Mouse (Mus musculus) kidney, adult 11 months (tissue): ENCODE measurements at regions not wholly inside any gene's neighbourhood (a gene's known extent, or its start where the extent isn't known, plus 50 kb on each side); places are given as distances from the start of the nearest gene placed in this dataset.
A peak's percentile ranks its signal among the peaks of the same experiment; 100 is the strongest.

Source experiments
- DNase-seq: peaks from one replicate; pipeline ENCODE4 v3.0.0; 2022

- no peak for DNase-seq
Observed at GRCm38 (mm10) chr8:109012655-109013054, 481.2 kb upstream of the Pmfbp1 start.

DNA sequence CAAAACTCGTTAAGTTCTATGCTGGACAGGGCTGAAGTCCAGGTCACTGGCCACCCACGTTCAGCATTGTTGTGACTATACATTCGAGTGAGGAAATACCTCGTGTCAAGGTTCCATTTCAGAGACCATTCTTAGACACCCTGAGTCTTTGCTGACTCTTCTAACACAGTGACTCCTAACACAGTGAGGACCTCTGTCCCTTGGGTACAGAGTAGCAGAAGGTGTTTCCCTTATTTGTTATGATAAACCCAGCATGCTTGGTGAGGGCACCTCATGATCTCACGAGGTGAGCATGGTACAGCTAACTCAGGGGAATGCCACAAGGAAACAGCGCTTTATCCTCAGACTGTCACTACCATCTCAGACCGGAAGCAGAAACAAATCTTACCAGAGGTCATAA, 480.2 kb upstream of the Pmfbp1 start:
- no peak for DNase-seq

GRCm38 (mm10) chr8:109014746-109015145, 479.1 kb upstream of the Pmfbp1 start:
- no peak for DNase-seq

- no peak for DNase-seq
Observed at GRCm38 (mm10) chr8:109019565-109019964, 474.3 kb upstream of the Pmfbp1 start.

GRCm38 (mm10) chr8:109020102-109020501, 473.7 kb upstream of the Pmfbp1 start:
- DNase-seq = no peak

DNA sequence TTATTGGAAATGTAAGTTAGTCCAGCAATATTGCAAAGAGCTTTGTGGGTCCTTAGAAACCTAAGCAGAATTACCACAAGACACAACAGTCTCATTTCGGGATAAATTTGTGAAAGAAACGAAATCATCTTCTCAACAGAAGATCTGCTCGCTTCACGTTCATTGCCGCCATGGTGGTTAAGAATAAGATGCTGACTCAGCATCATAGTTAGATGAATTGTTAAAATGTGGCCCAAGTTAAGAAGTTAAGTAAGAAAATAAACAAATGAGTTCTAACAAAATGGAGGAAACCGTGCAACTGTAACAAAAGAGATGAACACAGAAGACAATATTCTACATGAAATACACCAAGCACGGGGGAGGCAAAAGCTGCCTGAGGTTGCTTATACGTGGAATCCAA, 465.9 kb upstream of the Pmfbp1 start:
- no peak for DNase-seq

DNA sequence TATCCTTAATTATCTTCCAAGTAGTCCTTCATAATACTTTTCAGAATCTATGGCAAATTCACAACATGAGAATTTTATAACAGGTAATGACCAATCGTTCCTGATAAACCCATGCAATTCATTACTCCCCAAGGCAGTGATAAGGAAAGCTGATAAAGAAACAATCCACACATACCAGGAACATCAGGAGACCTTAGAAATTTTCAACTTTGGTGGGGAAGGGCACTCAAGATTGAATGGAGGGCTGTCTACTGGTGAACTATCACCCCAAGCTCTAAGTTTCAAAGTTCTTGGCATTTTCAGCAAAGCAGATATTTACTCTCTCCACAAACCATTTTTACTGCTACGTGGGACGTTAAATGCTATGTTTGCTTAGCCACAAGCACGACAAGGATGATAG, 440.2 kb upstream of the Pmfbp1 start:
- DNase-seq = no peak

DNA sequence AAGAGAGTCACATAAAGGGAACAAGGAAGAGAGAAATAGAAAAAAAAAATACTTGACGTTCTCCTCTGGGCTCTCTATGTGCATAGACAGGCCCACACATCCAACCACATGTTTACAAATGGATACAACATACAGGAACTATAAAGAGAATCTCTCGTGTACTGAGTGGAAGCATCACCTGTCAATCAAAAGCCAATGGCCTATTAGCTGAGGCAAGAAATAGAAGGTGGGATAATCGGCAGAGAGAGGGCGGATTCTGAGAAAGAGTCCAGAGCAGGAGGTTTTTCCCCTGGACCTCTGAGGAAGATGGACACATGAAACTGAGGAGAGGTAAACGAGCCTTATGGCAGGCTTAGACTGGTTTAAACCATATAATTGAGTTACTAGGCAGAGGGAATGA, 434.7 kb upstream of the Pmfbp1 start:
- no peak for DNase-seq

- no peak for DNase-seq
Observed at GRCm38 (mm10) chr8:109062376-109062775, 431.5 kb upstream of the Pmfbp1 start.

- no peak for DNase-seq
Observed at GRCm38 (mm10) chr8:109073715-109074114, 420.1 kb upstream of the Pmfbp1 start.

DNA sequence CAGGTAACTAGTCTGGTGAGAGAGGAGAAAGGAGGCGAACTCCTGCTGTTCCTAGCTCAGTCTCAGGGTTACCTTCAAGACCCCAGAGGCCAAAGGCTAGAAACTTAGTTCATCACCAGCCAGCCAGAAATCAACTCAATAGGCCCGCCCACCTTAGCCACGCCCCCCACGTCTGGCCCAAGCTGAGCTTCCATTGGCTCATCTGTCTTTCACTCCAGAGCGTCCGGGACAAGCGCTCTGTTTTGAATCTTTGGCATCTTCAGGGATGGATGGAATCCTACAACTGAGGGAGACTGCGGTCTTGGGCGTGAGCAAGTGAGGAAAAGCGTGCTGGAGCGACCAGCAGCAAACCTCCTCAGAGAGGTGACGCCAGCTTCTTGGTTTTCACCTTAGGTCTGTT, 418.8 kb upstream of the Pmfbp1 start:
- no peak for DNase-seq

GRCm38 (mm10) chr8:109079223-109079622, 414.6 kb upstream of the Pmfbp1 start:
- no peak for DNase-seq

DNA sequence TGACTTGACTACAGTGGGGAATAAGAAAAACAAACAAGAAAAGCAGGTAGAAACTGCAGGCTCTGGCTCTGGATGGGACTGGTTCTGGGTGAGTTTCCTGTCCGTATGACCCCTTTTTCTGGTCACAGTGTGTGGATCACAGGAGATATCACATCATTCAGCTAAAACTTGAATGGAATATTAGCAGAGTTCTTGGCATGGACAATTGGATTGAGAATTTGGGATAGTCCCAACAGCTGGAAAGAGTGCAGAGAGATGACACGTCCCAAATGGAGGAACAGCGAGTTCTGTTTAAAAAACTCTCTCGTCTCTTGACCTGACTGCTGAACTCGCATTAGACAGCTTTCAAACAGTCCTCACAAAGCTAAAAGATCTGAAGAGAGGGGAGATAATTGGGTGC, 412.5 kb upstream of the Pmfbp1 start:
- DNase-seq = no peak

DNA sequence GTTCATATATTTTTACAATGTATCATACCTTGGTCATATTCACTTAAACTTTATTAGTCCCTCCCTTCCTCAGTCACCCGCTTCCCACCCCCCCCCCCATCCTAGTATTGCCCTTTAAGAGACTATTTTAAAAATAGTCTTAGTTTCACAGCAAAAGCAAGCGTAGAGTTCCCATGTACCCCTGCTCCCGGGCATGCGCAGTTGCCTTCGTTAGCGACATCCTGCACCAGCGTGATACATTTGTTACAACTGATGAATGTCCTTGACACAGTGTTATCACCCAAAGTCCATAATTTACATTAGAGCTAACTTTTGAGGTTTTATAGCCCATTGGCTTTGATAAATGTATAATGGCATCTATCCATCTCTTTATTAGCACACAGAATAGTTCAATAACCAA, 408.7 kb upstream of the Pmfbp1 start:
- no peak for DNase-seq

- DNase-seq = no peak
Observed at GRCm38 (mm10) chr8:109087781-109088180, 406.0 kb upstream of the Pmfbp1 start.

DNA sequence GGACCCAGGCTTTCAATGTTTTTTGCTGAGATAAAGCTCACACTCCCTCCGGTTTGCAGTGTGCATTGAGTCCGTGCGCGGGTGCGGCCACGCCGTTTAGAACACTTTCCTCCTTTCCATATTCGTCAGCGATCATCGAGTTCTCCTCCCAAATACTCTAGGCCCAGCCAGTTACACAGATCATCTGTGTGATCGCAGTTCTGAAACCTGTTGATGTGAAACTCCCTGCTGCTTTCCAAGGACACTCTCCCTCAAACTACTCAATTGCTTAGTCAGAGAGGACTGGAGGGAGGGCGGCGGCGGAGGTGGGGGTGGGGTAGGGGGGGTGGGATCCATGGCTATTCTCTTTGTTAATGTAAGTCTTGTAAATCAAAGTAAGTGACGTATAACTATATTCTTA, 394.2 kb upstream of the Pmfbp1 start:
- DNase-seq = no peak

- peak; percentile 15 for DNase-seq
Observed at GRCm38 (mm10) chr8:109101416-109101815, 392.4 kb upstream of the Pmfbp1 start.

GRCm38 (mm10) chr8:109104798-109105326, 389.0 kb upstream of the Pmfbp1 start:
- no peak for DNase-seq

DNA sequence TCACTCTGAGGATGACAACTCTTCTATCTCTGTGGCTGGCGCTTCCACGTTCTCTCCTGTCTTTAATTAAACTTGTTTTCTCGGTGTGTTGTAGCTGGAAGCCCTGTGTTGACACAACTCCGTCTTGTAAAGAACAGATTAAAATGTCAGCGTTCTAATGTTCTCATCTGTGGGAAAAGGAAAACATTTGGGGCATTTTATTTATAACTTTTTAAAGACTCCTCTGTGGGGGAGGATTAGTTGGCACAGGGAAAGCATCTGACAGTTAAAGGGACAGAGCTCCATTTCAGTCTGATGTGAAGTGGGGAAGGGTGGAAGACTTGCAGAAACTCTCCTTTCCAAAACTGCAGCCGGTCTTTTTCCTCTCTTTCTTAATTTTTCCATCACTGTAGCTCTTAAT, 388.1 kb upstream of the Pmfbp1 start:
- no peak for DNase-seq

- no peak for DNase-seq
Observed at GRCm38 (mm10) chr8:109106971-109107370, 386.9 kb upstream of the Pmfbp1 start.

- no peak for DNase-seq
Observed at GRCm38 (mm10) chr8:109107762-109108161, 386.1 kb upstream of the Pmfbp1 start.

GRCm38 (mm10) chr8:109109390-109109789, 384.4 kb upstream of the Pmfbp1 start:
- DNase-seq = no peak

- DNase-seq = no peak
Observed at GRCm38 (mm10) chr8:109121776-109122175, 372.1 kb upstream of the Pmfbp1 start.

GRCm38 (mm10) chr8:109142495-109143158, 351.2 kb upstream of the Pmfbp1 start:
- DNase-seq = no peak

GRCm38 (mm10) chr8:109151711-109152110, 342.1 kb upstream of the Pmfbp1 start:
- DNase-seq = no peak
